Mouse (Mus musculus): Measurements from ENCODE around the gene Abca7. TPM values are rescaled to one million over a fixed set of nuclear protein-coding genes. Genes with fewer than 3 reads are reported as not detected.
A peak's percentile ranks its signal among the peaks of the same experiment; 100 is the strongest.
"Not testable (repeated sequence)": the region's sequence is repeated elsewhere in the genome, so short reads cannot be mapped to it uniquely, and the experiment has no call there.

The Abca7 gene
- polyA plus RNA-seq, 1 experiment from 2014 or later, result 2.9 TPM

GRCm38 (mm10) chr10:80045766-80046165 lies 49.5 kb downstream of the Abca7 start:
- no peak for DNase-seq (ENCODE audit: extremely low spot score, low spot score)
- Histone ChIP-seq H3K4me1 (peaks cover 52% of the 10 kb centered on the region), H3K4me3 (no peak overlapping the region), H3K36me3 (replicated peaks) (no peaks in the 10 kb centered on the region), H3K27me3 (ENCODE audit: poor library complexity, severe bottlenecking) (peaks cover 12% of the 10 kb centered on the region; the same call in 1 of the 2 replicates), H3K27ac (no peak overlapping the region), H3K9me3 (no peaks in the 10 kb centered on the region)
- 86% methylated on average over 5 of the region's 5 CpGs for WGBS

- Histone ChIP-seq H3K36me3 (replicated peaks) (no peaks in the 10 kb centered on the region), H3K4me3 (0 out of 2 replicates have a peak within 1 kb of the TSS, but pooled peaks have one; percentile 20), H3K27ac (peak within 1 kb of the TSS; percentile 84), H3K27me3 (ENCODE audit: poor library complexity, severe bottlenecking) (peaks cover 12% of the 10 kb centered on the region; the same call in 1 of the 2 replicates), H3K4me1 (peaks cover 65% of the 10 kb centered on the region), H3K9me3 (no peaks in the 10 kb centered on the region)
- WGBS, result 37% methylated on average over 9 of the region's 9 CpGs
- DNase-seq (ENCODE audit: extremely low spot score, low spot score), result no peak
Measured at GRCm38 (mm10) chr10:80047041-80047565, 50.8 kb downstream of the Abca7 start, which contains the start of gene Gpx4. Gene Gpx4, plus strand, starts transcription at chr10:80047166.

DNA sequence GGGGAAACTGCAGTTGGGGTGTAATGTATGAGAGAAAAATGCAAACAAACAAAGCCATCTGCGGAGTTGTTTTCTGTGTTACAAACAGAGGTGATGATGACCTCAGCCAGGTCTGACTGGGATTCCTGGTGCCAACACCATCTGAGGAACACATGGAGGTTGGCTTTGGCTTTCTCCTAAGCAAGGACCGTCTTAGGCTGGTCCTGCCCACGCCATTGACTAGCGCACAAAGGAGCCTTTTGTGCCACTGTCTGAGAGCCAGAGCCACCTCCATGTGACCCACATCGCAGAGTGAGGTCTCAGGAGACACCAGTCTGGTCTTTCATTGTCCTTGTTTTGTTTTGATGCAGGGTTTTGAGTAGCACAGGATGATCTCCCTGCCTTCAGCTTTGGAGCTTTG lies 52.1 kb downstream of the Abca7 start:
- DNase-seq (ENCODE audit: extremely low spot score, low spot score), result no peak

DNA sequence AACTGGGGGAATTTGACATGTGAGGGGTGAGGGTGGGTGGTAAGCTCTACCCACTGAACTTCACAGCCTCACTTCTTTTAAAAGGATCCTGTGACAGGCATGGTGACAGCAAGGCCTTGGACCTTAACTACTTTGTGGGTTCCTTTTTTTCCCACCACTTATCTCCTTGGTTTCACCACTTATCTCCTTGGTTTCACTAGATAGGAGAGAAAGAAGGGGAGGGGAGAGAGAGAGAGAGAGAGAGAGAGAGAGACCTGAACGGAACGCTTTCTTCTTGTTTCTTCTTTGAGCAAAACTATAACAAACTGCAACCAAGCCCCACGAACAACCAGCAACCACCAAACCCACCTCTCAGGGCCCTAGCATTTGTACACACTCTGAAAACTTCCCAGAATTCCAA lies 52.5 kb downstream of the Abca7 start:
- Histone ChIP-seq H3K4me1 (peaks cover 77% of the 10 kb centered on the region), H3K27ac (peak overlapping the region; percentile 84), H3K4me3 (peak overlapping the region; percentile 6; the same call in 1 of the 2 replicates), H3K27me3 (ENCODE audit: poor library complexity, severe bottlenecking) (peaks cover 12% of the 10 kb centered on the region; the same call in 1 of the 2 replicates), H3K36me3 (replicated peaks) (no peaks in the 10 kb centered on the region), H3K9me3 (no peaks in the 10 kb centered on the region)
- 58% methylated on average over 3 of the region's 3 CpGs for WGBS
- no peak for DNase-seq (ENCODE audit: extremely low spot score, low spot score)

More for the DNA sequence above, 52.1 kb downstream of the Abca7 start:
- Histone ChIP-seq H3K27ac (peak overlapping the region; percentile 84), H3K27me3 (ENCODE audit: poor library complexity, severe bottlenecking) (peaks cover 12% of the 10 kb centered on the region; the same call in 1 of the 2 replicates), H3K4me3 (peak overlapping the region; percentile 20; the same call in 1 of the 2 replicates), H3K9me3 (no peaks in the 10 kb centered on the region), H3K4me1 (peaks cover 77% of the 10 kb centered on the region), H3K36me3 (replicated peaks) (no peaks in the 10 kb centered on the region)
- WGBS, result 8% methylated on average over 5 of the region's 5 CpGs

- H3K4me3 ChIP-seq, result no peak overlapping the region; the same call in 1 of the 2 replicates
- DNase-seq (ENCODE audit: extremely low spot score, low spot score), result no peak
- H3K4me1 ChIP-seq, result peaks cover 86% of the 10 kb centered on the region
Measured at GRCm38 (mm10) chr10:80050244-80050643, 54.0 kb downstream of the Abca7 start.

GRCm38 (mm10) chr10:80050885-80051617 lies 54.8 kb downstream of the Abca7 start:
- DNase-seq (ENCODE audit: extremely low spot score, low spot score), result no peak
- 9% methylated on average over 15 of the region's 15 CpGs for WGBS
- Histone ChIP-seq H3K36me3 (replicated peaks) (peaks cover 10% of the 10 kb centered on the region), H3K4me3 (peak overlapping the region; percentile 13; the same call in 1 of the 2 replicates), H3K27me3 (ENCODE audit: poor library complexity, severe bottlenecking) (peaks cover 12% of the 10 kb centered on the region; the same call in 1 of the 2 replicates), H3K9me3 (no peaks in the 10 kb centered on the region), H3K27ac (peak overlapping the region; percentile 82), H3K4me1 (peaks cover 90% of the 10 kb centered on the region)

More at GRCm38 (mm10) chr10:80050244-80050643, 54.0 kb downstream of the Abca7 start:
- peak overlapping the region; percentile 82 for H3K27ac ChIP-seq
- no peaks in the 10 kb centered on the region for H3K9me3 ChIP-seq
- H3K27me3 ChIP-seq (ENCODE audit: poor library complexity, severe bottlenecking), result peaks cover 12% of the 10 kb centered on the region; the same call in 1 of the 2 replicates
- H3K36me3 ChIP-seq (replicated peaks), result peaks cover 2% of the 10 kb centered on the region
- WGBS, result 15% methylated on average over 6 of the region's 6 CpGs

DNA sequence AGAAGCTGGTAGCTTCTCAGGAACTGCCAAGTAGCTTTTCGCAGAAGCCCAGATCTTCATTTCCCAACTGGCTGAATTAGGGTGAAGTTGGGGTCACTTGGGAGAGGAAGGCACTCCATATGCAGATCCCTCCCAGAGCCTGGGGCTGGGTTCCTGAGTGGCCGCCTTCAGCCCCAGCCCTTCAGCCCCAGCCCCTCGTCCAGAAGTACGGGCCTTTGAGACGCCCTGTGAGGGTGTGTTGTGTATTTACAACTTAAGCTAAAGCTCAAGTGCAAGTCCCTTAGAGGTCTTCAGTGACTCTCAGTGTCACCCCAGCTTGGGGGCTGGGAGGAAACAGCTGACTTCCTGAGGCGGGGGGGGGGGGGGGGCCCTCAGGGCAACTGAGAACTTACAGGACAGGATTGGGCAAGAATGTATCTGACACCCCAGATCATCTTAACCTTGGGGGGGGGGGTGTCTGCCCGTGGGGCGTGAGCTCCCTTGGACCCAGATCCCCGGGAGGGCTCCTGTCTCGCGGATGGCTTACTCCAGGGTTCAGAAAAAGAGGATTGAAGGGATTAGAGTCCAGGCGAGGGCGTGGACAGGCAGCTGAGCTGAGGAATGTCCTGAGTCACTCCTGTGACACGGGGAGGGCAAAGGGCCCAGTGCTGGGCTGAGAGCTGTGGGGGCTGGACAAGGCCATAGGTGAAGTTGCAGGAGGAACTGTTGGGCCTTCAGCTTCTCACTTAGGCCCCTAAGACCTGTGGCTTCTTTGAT lies 55.5 kb downstream of the Abca7 start:
- Histone ChIP-seq H3K9me3 (no peaks in the 10 kb centered on the region), H3K4me3 (peak overlapping the region; percentile 13; the same call in 1 of the 2 replicates), H3K36me3 (replicated peaks) (peaks cover 17% of the 10 kb centered on the region), H3K27me3 (ENCODE audit: poor library complexity, severe bottlenecking) (peaks cover 8% of the 10 kb centered on the region; the same call in 1 of the 2 replicates), H3K27ac (peak overlapping the region; percentile 82), H3K4me1 (peaks cover 89% of the 10 kb centered on the region)
- 13% methylated on average over 14 of the region's 14 CpGs for WGBS
- no peak for DNase-seq (ENCODE audit: extremely low spot score, low spot score)

GRCm38 (mm10) chr10:80052374-80052764 lies 56.1 kb downstream of the Abca7 start:
- WGBS, result 80% methylated on average over 5 of the region's 5 CpGs
- Histone ChIP-seq H3K4me3 (peak overlapping the region; percentile 90; the same call in 1 of the 2 replicates), H3K36me3 (replicated peaks) (peaks cover 23% of the 10 kb centered on the region), H3K9me3 (no peaks in the 10 kb centered on the region), H3K27me3 (ENCODE audit: poor library complexity, severe bottlenecking) (peaks cover 3% of the 10 kb centered on the region; the same call in 1 of the 2 replicates), H3K4me1 (peaks cover 83% of the 10 kb centered on the region), H3K27ac (peak overlapping the region; percentile 82)
- no peak for DNase-seq (ENCODE audit: extremely low spot score, low spot score)

GRCm38 (mm10) chr10:80053259-80053780 lies 57.0 kb downstream of the Abca7 start:
- no peaks in the 10 kb centered on the region for H3K27me3 ChIP-seq (ENCODE audit: poor library complexity, severe bottlenecking)
- peaks cover 32% of the 10 kb centered on the region for H3K36me3 ChIP-seq (replicated peaks)
- WGBS, result under 1% methylated on average over 47 of the region's 47 CpGs
- H3K4me3 ChIP-seq, result peak overlapping the region; percentile 90
- DNase-seq (ENCODE audit: extremely low spot score, low spot score), result peak; percentile 100
- H3K4me1 ChIP-seq, result peaks cover 78% of the 10 kb centered on the region
- peak overlapping the region; percentile 98 for H3K27ac ChIP-seq
- H3K9me3 ChIP-seq, result no peaks in the 10 kb centered on the region

DNA sequence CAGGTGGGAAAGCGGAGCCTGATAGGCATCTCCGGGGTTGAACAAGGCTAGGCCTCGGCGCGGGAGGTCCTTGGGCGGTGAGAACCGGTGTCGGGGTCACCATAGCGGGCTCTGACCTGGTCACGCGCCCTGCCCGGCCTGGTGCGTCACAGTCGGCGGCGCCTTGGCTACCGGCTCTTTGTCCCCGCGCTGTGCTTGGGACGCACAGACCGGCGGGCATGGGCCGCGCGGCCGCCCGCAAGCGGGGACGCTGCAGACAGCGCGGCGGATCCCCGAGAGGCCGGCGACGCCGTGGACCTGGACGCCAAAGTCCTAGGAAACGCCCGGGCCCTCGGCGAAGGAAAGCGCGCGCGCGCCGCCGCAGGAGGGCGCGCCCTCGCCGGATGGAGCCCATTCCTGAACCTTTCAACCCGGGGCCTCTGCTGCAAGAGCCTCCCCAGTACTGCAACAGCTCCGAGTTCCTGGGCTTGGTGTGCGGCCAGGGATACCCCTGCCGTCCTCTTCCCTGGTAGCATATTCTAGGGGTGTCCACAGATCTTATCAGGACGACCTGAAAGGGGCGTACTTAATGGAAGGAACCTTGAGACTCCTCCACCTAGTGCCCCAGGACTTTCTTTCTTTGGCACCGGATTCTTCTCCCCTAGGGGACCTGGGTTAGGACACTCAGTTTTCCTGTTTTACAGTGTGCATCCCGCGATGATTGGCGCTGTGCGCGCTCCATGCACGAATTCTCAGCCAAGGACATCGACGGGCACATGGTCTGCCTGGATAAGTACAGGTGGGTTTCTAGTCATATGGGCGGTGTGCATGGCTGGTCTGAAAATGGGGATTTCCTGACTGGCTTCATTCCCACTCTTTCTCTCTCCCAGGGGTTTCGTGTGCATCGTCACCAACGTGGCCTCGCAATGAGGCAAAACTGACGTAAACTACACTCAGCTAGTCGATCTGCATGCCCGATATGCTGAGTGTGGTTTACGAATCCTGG lies 57.8 kb downstream of the Abca7 start:
- WGBS, result 3% methylated on average over 77 of the region's 77 CpGs
- Histone ChIP-seq H3K4me3 (peak overlapping the region; percentile 90), H3K27ac (peak overlapping the region; percentile 98), H3K4me1 (peaks cover 70% of the 10 kb centered on the region), H3K27me3 (ENCODE audit: poor library complexity, severe bottlenecking) (no peaks in the 10 kb centered on the region), H3K36me3 (replicated peaks) (peaks cover 39% of the 10 kb centered on the region), H3K9me3 (no peaks in the 10 kb centered on the region)
- DNase-seq (ENCODE audit: extremely low spot score, low spot score), result peak; percentile 70

DNA sequence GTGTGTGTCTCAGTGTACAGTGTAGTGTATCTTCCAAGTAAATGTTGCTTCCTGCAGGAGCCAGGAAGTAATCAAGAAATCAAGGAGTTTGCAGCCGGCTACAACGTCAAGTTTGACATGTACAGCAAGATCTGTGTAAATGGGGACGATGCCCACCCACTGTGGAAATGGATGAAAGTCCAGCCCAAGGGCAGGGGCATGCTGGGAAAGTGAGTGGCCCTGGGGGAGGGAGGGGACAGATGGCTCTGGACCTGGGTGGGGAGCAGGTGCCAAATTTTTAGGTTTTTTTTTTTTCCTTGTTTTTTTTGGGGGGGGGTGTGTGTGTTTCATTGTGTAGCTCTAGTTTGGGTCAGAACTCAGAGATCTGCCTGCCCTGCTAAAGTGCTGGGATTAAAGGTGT lies 58.6 kb downstream of the Abca7 start:
- WGBS, result 69% methylated on average over 3 of the region's 3 CpGs
- H3K4me1 ChIP-seq, result peaks cover 62% of the 10 kb centered on the region
- peak overlapping the region; percentile 90 for H3K4me3 ChIP-seq
- peak overlapping the region; percentile 98; the same call in 1 of the 2 replicates for H3K27ac ChIP-seq
- not testable (repeated sequence) for H3K27me3 ChIP-seq (ENCODE audit: poor library complexity, severe bottlenecking); DNase-seq (ENCODE audit: extremely low spot score, low spot score); H3K9me3 ChIP-seq
- peaks cover 47% of the 10 kb centered on the region for H3K36me3 ChIP-seq (replicated peaks)

All from forebrain, embryonic 10.5 days (tissue).